Mouse (Mus musculus): ENCODE data around the gene Nt5dc3. TPM values are rescaled to one million over a fixed set of nuclear protein-coding genes. Genes with fewer than 3 reads are reported as not detected.

The Nt5dc3 gene
- total RNA-seq, 2 experiments from 2014 or later = 83.9 to 93.6 TPM

GRCm38 (mm10) chr10:86853433-86853832 lies 74.6 kb downstream of the Nt5dc3 start:
- intact Hi-C loops (cut with DNase I) = no loop called here
- Histone ChIP-seq H3K4me3 (no peak overlapping the region), H3K27ac (no peak overlapping the region)
- no peak for TF ChIP-seq CTCF (IDR thresholded peaks at IDR 0.05)
- DNase-seq (ENCODE audit: extremely low spot score in 1 of 2, low spot score in 2 of 2) = no peak

GRCm38 (mm10) chr10:86860396-86860795 lies 81.6 kb downstream of the Nt5dc3 start:
- DNase-seq (ENCODE audit: extremely low spot score in 1 of 2, low spot score in 2 of 2) = no peak
- no peak for TF ChIP-seq CTCF (IDR thresholded peaks at IDR 0.05)
- Histone ChIP-seq H3K27ac (no peak overlapping the region), H3K4me3 (no peak overlapping the region)
- intact Hi-C loops (cut with DNase I) = no loop called here

GRCm38 (mm10) chr10:86862496-86862895 lies 83.7 kb downstream of the Nt5dc3 start:
- Histone ChIP-seq H3K27ac (no peak overlapping the region), H3K4me3 (no peak overlapping the region)
- no peak for TF ChIP-seq CTCF (IDR thresholded peaks at IDR 0.05)
- no peak for DNase-seq (ENCODE audit: extremely low spot score in 1 of 2, low spot score in 2 of 2)
- intact Hi-C loops (cut with DNase I) = no loop called here

- peak; percentile 45 for TF ChIP-seq CTCF (IDR thresholded peaks at IDR 0.05)
- no peak overlapping the region for H3K27ac ChIP-seq
- DNase-seq (ENCODE audit: extremely low spot score in 1 of 2, low spot score in 2 of 2) = no peak
- H3K4me3 ChIP-seq = no peak overlapping the region
- intact Hi-C loops (cut with DNase I) = no loop called here
These were observed 84.6 kb downstream of the Nt5dc3 start for GRCm38 (mm10) chr10:86863429-86863828.

GRCm38 (mm10) chr10:86872121-86872520 lies 93.3 kb downstream of the Nt5dc3 start:
- no peak for TF ChIP-seq CTCF (IDR thresholded peaks at IDR 0.05)
- intact Hi-C loops (cut with DNase I) = no loop called here
- Histone ChIP-seq H3K4me3 (no peak overlapping the region), H3K27ac (no peak overlapping the region)
- no peak for DNase-seq (ENCODE audit: extremely low spot score in 1 of 2, low spot score in 2 of 2)

GRCm38 (mm10) chr10:86872591-86872990 lies 93.8 kb downstream of the Nt5dc3 start:
- H3K4me3 ChIP-seq = no peak overlapping the region
- no peak for TF ChIP-seq CTCF (IDR thresholded peaks at IDR 0.05)
- DNase-seq (ENCODE audit: extremely low spot score in 1 of 2, low spot score in 2 of 2) = no peak
- H3K27ac ChIP-seq = no peak overlapping the region
- intact Hi-C loops (cut with DNase I) = no loop called here

GRCm38 (mm10) chr10:86878721-86879120 lies 99.9 kb downstream of the Nt5dc3 start:
- no peak for TF ChIP-seq CTCF (IDR thresholded peaks at IDR 0.05)
- H3K27ac ChIP-seq = no peak overlapping the region
- intact Hi-C loops (cut with DNase I) = no loop called here

GRCm38 (mm10) chr10:86880071-86880806 lies 101.4 kb downstream of the Nt5dc3 start:
- no peak overlapping the region for H3K4me3 ChIP-seq
- H3K27ac ChIP-seq = no peak overlapping the region
- intact Hi-C loops (cut with DNase I) = no loop called here
- TF ChIP-seq CTCF (IDR thresholded peaks at IDR 0.05) = no peak
- no peak for DNase-seq (ENCODE audit: extremely low spot score in 1 of 2, low spot score in 2 of 2)

More at GRCm38 (mm10) chr10:86878721-86879120, 99.9 kb downstream of the Nt5dc3 start:
- DNase-seq (ENCODE audit: extremely low spot score in 1 of 2, low spot score in 2 of 2) = no peak
- no peak overlapping the region for H3K4me3 ChIP-seq

- intact Hi-C loops (cut with DNase I) = no loop called here
- no peak for DNase-seq (ENCODE audit: extremely low spot score in 1 of 2, low spot score in 2 of 2)
- H3K4me3 ChIP-seq = no peak overlapping the region
- no peak for TF ChIP-seq CTCF (IDR thresholded peaks at IDR 0.05)
- no peak overlapping the region for H3K27ac ChIP-seq
These were observed 102.6 kb downstream of the Nt5dc3 start for GRCm38 (mm10) chr10:86881448-86881847.

- intact Hi-C loops (cut with DNase I) = no loop called here
- no peak for TF ChIP-seq CTCF (IDR thresholded peaks at IDR 0.05)
- Histone ChIP-seq H3K27ac (no peak overlapping the region), H3K4me3 (no peak overlapping the region)
- DNase-seq (ENCODE audit: extremely low spot score in 1 of 2, low spot score in 2 of 2) = no peak
These were observed 107.6 kb downstream of the Nt5dc3 start for GRCm38 (mm10) chr10:86886434-86886833.

Other genes starting within 250 kb of the Nt5dc3 start
- gene Hsp90b1, start 73.5 kb upstream of the Nt5dc3 start, total RNA-seq (2021) = 100 to 1,000 TPM; 328 to 352 TPM
- gene Ttc41, start 73.2 kb upstream of the Nt5dc3 start, total RNA-seq (2021) = 1 to 10 TPM; 1.4 to 1.5 TPM
- 10 to 100 TPM; 19.1 to 24.5 TPM for gene Gm49358, start 15.0 kb upstream of the Nt5dc3 start, total RNA-seq (2021)
- under 1 TPM; 0.18 to 0.23 TPM for gene Stab2, start 229.0 kb downstream of the Nt5dc3 start, total RNA-seq (2021)

Measured in left cerebral cortex, adult 2 months (tissue).